Mouse (Mus musculus): ENCODE data around the gene Pcp4l1.

DNA sequence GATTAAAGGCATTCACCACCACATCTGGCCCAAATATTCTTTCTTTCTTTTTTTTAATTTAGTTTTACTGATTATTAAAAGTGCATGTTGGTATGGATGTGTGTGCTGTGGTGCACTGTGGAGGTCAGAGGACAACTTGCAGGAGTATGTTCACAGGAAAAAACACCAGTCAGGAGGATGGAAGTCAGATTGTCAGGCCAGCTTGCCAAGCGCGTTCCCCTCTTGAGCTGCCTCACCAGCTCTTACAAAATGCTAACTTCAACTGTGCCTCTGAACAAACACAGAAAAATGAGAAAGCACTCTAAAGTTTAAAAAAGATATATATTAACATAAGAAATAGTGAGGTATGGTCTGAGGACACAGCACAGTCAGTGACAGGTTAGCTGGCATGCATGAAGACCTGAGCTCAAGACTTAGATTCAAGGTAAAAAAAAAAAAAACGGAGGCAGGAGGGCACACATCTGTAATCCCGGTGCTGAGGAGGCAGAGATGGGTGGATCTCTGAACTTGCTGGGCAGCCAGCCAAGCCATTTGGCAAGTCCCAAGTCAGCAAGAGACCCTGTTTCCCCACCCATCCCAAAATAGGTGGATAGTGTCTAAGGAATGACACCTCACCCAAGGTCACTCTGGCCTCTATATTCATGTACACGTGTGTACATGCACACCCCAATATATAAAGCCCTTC is 16.4 kb downstream of the Pcp4l1 start:
- TF ChIP-seq CTCF (IDR thresholded peaks at IDR 0.05; ENCODE audit: low read depth) = no peak
- TF ChIP-seq EP300 (IDR thresholded peaks at IDR 0.05; ENCODE audit: low read depth) = no peak

Measured in heart, postnatal 0 days (tissue).